Mouse (Mus musculus) lung, embryonic 15.5 days (tissue): ENCODE results near the gene Ramp2. TPM values are rescaled to one million over a fixed set of nuclear protein-coding genes. Genes with fewer than 3 reads are reported as not detected.
A peak's percentile ranks its signal among the peaks of the same experiment; 100 is the strongest.

Source experiments
- ATAC-seq: fragments of 200-750 bp; cut with Nextera tagmentation; 2 replicates; pipeline ENCODE4 v1.8.0; 2017; ENCODE audit warnings: moderate number of reproducible peaks, borderline replicate concordance; ENCODE audit not compliant: low FRiP score, low TSS enrichment; ENCODE audit errors: extremely low read depth
- H3K27ac ChIP-seq: fragments of 300-500 bp; sonication (generic); 2 replicates; pipeline ENCODE4 v1.5.1; 2015; ENCODE audit warnings: moderate library complexity, mild to moderate bottlenecking, inconsistent platforms
- H3K27me3 ChIP-seq: fragments of 300-500 bp; sonication (generic); 2 replicates; pipeline ENCODE4 v1.6.1; 2015; ENCODE audit warnings: inconsistent platforms
- H3K36me3 ChIP-seq: fragments of 300-500 bp; sonication (generic); 2 replicates; pipeline ENCODE4 v1.6.1; 2015; ENCODE audit warnings: inconsistent platforms
- H3K4me1 ChIP-seq: fragments of 300-500 bp; sonication (generic); 2 replicates; pipeline ENCODE4 v1.6.1; 2015; ENCODE audit warnings: inconsistent platforms
- H3K4me2 ChIP-seq: fragments of 300-500 bp; sonication (generic); 2 replicates; pipeline ENCODE4 v1.6.1; 2015; ENCODE audit warnings: inconsistent platforms, mild to moderate bottlenecking, moderate library complexity
- H3K4me3 ChIP-seq: fragments of 300-500 bp; sonication (generic); 2 replicates; pipeline ENCODE4 v1.5.1; 2015; ENCODE audit warnings: mild to moderate bottlenecking, inconsistent platforms
- H3K9ac ChIP-seq: fragments of 300-500 bp; sonication (generic); 2 replicates; pipeline ENCODE4 v1.6.1; 2015; ENCODE audit warnings: inconsistent platforms
- H3K9me3 ChIP-seq: fragments of 300-500 bp; sonication (generic); 2 replicates; pipeline ENCODE4 v1.6.1; 2016; ENCODE audit warnings: inconsistent platforms
- WGBS: fragments of 180-500 bp; shearing (Covaris S2); methylation state at CpG from one replicate; pipeline ENCODE4 v1.1.7; 2015; 5-methylcytosine and 5-hydroxymethylcytosine counted together
- polyA plus RNA-seq: library from polyadenylated mRNA; unstranded; fragments of >200 nt; fragmentation: Nextera tagmentation; extraction: Ambion mirVana; gene quantifications from 2 replicates; pipeline ENCODE4 v1.2.1, GENCODE M21; 2015

The Ramp2 gene
- polyA plus RNA-seq, 1 experiment from 2014 or later: 286 TPM

- H3K9me3 ChIP-seq: no peaks in the 10 kb centered on the region
- peak within 1 kb of the TSS; percentile 93 for H3K4me2 ChIP-seq
- peak within 1 kb of the TSS; percentile 91 for H3K4me3 ChIP-seq
- peak; percentile 93 for ATAC-seq
- H3K36me3 ChIP-seq: no peaks in the 10 kb centered on the region; the same call in 1 of the 2 replicates
- peaks cover 12% of the 10 kb centered on the region for H3K4me1 ChIP-seq
- no peak within 1 kb of the TSS for H3K27ac ChIP-seq
- WGBS: 7% methylated on average over 39 of the region's 39 CpGs
- peak within 1 kb of the TSS; percentile 88 for H3K9ac ChIP-seq
- no peaks in the 10 kb centered on the region for H3K27me3 ChIP-seq
Observed at GRCm38 (mm10) chr11:101302004-101302798, 56.4 kb downstream of the Ramp2 start, which contains the start of gene Becn1. Gene Becn1, minus strand, starts transcription at chr11:101302286.

GRCm38 (mm10) chr11:101307744-101308143 is 61.9 kb downstream of the Ramp2 start:
- Histone ChIP-seq H3K4me2 (no peak overlapping the region), H3K27me3 (no peaks in the 10 kb centered on the region), H3K9ac (no peak overlapping the region), H3K36me3 (no peaks in the 10 kb centered on the region), H3K9me3 (no peaks in the 10 kb centered on the region), H3K4me3 (no peak overlapping the region), H3K27ac (no peak overlapping the region), H3K4me1 (no peaks in the 10 kb centered on the region)
- 22% methylated on average over 5 of the region's 5 CpGs for WGBS
- ATAC-seq: no peak

Other genes with a start within 250 kb of the Ramp2 start
- 36.7 and 37.8 TPM in 2 replicates for gene Atp6v0a1, start 236.6 kb upstream of the Ramp2 start, polyA plus RNA-seq
- 20.4 and 22.5 TPM in 2 replicates for gene Naglu, start 176.0 kb upstream of the Ramp2 start, polyA plus RNA-seq
- 0.11 and 0.15 TPM in 2 replicates for gene Hsd17b1, start 167.6 kb upstream of the Ramp2 start, polyA plus RNA-seq
- gene Coasy, start 163.5 kb upstream of the Ramp2 start, polyA plus RNA-seq: 42.8 and 43.2 TPM in 2 replicates
- 43.4 and 54.1 TPM in 2 replicates for gene Mlx, start 158.8 kb upstream of the Ramp2 start, polyA plus RNA-seq
- 35.1 and 37.5 TPM in 2 replicates for gene Psmc3ip, start 150.6 kb upstream of the Ramp2 start, polyA plus RNA-seq
- 21.8 and 22.1 TPM in 2 replicates for gene Retreg3, start 126.1 kb upstream of the Ramp2 start, polyA plus RNA-seq
- 89.6 and 90.6 TPM in 2 replicates for gene Tubg1, start 126.1 kb upstream of the Ramp2 start, polyA plus RNA-seq
- gene Tubg2, start 90.1 kb upstream of the Ramp2 start, polyA plus RNA-seq: 3.5 and 3.6 TPM in 2 replicates
- gene Cntnap1, start 75.5 kb upstream of the Ramp2 start, polyA plus RNA-seq: 1.1 and 1.4 TPM in 2 replicates
- 19.8 and 19.9 TPM in 2 replicates for gene Plekhh3, start 74.7 kb upstream of the Ramp2 start, polyA plus RNA-seq
- 0.24 and 0.55 TPM in 2 replicates for gene Ccr10, start 70.6 kb upstream of the Ramp2 start, polyA plus RNA-seq
- gene Ezh1, start 19.6 kb upstream of the Ramp2 start, polyA plus RNA-seq: 16.2 and 19.2 TPM in 2 replicates
- gene Vps25, start 7.7 kb downstream of the Ramp2 start, polyA plus RNA-seq: 127 and 128 TPM in 2 replicates
- 3.7 and 5.0 TPM in 2 replicates for gene Wnk4, start 14.5 kb downstream of the Ramp2 start, polyA plus RNA-seq
- 1.3 and 1.7 TPM in 2 replicates for gene Cntd1, start 33.0 kb downstream of the Ramp2 start, polyA plus RNA-seq
- gene Coa3, start 33.1 kb downstream of the Ramp2 start, polyA plus RNA-seq: 189 and 194 TPM in 2 replicates
- gene Becn1, start 56.3 kb downstream of the Ramp2 start, polyA plus RNA-seq: 146 and 165 TPM in 2 replicates
- 130 and 133 TPM in 2 replicates for gene Psme3, start 70.2 kb downstream of the Ramp2 start, polyA plus RNA-seq
- gene Aoc2, start 79.0 kb downstream of the Ramp2 start, polyA plus RNA-seq: 0.81 and 1.2 TPM in 2 replicates
- gene Aoc3, start 84.6 kb downstream of the Ramp2 start, polyA plus RNA-seq: 1.3 and 1.4 TPM in 2 replicates
- gene G6pc, start 121.5 kb downstream of the Ramp2 start, polyA plus RNA-seq: not detected in 2 replicates
- gene Aarsd1, start 171.6 kb downstream of the Ramp2 start, polyA plus RNA-seq: 78.8 and 83.3 TPM in 2 replicates
- gene Gm27029, start 178.8 kb downstream of the Ramp2 start, polyA plus RNA-seq: 8.1 and 12.7 TPM in 2 replicates
- 20.8 and 21.3 TPM in 2 replicates for gene Rundc1, start 179.1 kb downstream of the Ramp2 start, polyA plus RNA-seq
- gene Ptges3l, start 179.3 kb downstream of the Ramp2 start, polyA plus RNA-seq: 12.8 and 13.4 TPM in 2 replicates
- 299 and 334 TPM in 2 replicates for gene Rpl27, start 196.3 kb downstream of the Ramp2 start, polyA plus RNA-seq
- 22.4 and 24.0 TPM in 2 replicates for gene Ifi35, start 202.4 kb downstream of the Ramp2 start, polyA plus RNA-seq
- gene Rnd2, start 219.0 kb downstream of the Ramp2 start, polyA plus RNA-seq: 7.9 and 8.5 TPM in 2 replicates
- 47.4 and 50.3 TPM in 2 replicates for gene Vat1, start 220.2 kb downstream of the Ramp2 start, polyA plus RNA-seq